Mouse (Mus musculus): ENCODE measurements around the gene Agk.

Gene Agk

GRCm38 (mm10) chr6:40441755-40442154 is 116.8 kb downstream of the Agk start:
- no peak for DNase-seq (ENCODE audit: low read depth, low spot score)

DNA sequence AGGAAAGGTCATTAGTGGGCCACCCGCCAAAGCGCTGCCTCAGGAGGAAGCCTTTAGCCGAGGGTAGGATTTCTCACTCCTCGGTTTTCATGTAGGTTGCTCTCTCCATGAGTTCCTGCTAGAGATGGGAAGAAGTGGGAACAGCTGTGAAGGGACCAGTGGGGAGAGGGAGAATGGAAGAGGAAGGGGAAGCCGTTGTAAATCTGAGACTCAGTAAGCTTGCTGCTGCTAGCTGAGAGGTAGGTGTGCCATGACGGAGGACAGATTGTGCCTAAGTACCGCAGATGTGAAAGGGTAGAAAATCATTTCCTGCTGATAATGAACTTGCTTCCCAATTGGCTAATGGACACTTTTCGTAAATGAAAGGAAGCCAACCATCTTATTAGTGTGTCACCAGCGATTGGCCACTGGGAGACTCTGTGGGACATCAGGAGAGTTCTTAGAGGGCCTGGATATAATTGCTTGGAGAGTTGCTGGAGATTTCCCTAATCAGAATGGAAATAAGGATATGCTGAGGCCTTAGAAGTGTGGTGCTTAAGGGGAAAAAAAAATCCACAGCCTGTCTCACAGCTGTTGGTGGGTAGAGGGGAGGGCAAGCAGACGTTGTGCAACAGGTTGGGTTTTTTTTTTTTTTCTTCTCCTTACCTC is 118.4 kb downstream of the Agk start:
- no peak for DNase-seq (ENCODE audit: low read depth, low spot score)

Measured in 3T3-L1 (cell line).